Mouse (Mus musculus) cerebellum, adult 11 months (tissue): ENCODE data around the gene Tssk2.

ENCODE experiments used
- DNase-seq: peaks from one replicate; pipeline ENCODE4 v3.0.0; 2022

Gene Tssk2

DNA sequence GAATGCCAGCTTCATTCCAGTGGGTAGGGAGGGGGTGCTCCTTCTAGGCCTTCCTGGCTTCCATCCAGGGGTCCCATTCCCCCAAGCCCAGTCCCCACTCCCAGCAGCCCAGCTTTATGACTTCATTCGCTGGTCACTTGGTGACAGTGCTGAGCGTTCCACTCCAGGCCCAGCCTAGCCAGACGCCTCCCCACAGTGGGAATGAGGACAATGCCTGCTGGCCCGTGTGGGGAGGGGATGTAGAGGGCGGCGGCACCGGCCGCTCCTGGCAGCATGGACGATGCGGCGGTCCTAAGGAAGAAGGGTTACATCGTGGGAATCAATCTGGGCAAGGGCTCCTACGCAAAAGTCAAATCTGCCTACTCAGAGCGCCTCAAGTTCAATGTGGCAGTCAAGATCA is at the start of gene Tssk2, which contains the start of gene Dgcr2:
Tssk2 (plus strand) TSS at position 176 of the 400 bp plus-strand sequence.
Dgcr2 (minus strand) TSS at position 101 of the 400 bp plus-strand sequence.
- DNase-seq: no peak

DNA sequence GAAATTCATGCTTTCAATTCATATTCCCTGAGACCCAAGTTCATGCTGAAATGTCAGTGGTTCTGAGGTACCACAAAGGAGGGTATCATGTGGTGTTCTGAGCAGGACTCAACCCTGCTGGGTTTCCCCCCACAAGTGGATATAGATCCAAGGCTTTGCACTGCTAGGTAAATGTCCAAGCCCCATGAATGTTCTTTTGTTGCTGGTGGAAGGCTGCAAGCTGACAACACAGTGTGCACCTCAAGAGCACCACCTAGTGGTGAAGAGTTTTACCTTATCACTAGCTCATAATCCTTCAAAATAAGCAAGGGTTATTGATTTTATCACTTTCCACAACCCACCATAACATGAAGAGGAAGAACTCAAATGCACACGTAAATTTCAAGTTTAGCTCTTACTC is 49.5 kb upstream of the Tssk2 start:
- DNase-seq: no peak

DNA sequence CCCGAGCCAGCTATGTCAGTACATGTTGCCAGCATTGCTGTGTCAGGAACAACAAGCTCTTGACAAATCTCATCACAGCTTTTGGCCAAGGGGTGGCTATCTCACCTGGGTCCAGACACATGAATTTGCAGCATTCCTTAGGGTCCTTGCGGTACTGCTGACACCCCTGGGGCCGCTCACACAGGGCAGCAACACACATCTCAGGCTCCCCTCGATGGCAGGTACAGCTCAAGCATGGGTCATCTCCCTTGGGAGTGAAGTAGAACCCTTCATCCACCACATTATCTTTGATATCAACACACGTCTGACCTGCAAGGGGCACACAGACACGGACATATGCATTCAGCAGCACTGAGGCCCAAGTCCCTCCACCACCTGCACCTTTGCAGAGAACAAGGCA is 49.0 kb upstream of the Tssk2 start:
- no peak for DNase-seq

DNA sequence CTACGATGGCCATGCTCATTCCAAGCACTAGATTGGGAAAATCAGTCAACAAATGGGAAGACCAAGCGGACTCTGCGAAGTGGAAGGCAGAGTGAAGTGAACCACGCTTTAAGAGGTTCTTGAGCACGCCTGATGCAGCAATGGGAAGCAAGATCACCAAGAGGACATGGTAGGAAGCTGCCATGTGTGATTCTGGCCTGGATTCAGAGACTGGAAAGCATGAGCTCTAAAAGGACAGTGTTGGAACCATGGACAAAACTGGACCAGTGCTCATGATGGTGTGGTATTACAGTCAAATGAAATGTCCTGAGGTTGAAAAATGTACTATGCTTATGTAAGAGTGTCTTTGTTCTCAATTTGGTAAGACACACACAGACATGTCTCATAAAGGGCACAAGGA is 47.1 kb upstream of the Tssk2 start:
- no peak for DNase-seq

DNA sequence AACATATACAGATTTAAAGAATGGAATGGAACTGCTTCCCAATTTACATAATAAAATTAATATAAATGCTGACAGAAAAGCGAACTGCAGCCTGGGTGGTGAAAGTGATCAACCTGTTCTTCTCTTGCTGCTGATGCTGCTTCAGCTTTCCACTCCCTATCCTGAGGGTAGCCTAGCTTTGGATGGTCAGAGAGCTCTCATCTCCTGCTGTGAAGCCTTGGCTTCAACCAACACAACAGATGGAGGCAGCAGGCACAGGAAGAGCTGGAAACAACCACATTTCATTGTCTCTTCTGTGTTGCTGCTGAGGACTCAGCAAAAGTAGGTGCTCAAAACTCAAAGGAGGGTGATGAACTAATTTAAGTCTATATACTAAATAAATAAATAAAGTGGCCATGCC is 46.6 kb upstream of the Tssk2 start:
- DNase-seq: peak; percentile 86

DNA sequence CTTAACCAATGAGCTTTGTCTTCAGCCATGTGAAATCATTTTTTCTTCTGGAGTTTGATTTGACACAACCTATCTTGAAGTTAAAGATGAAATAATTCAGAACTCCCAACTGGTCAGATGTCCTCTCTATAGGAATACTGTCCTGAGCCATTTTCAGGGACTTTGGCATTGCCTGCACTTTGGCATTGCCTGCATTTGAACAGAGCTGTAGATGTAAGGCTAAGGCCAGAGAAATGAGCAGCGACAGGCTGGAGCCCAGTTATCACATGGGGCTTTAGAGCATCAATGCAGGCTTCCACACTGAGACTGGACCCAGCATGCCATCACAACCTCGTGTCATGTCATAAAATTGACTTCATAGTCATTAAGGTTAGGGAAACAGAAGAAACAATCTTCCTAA is 45.2 kb upstream of the Tssk2 start:
- no peak for DNase-seq

DNA sequence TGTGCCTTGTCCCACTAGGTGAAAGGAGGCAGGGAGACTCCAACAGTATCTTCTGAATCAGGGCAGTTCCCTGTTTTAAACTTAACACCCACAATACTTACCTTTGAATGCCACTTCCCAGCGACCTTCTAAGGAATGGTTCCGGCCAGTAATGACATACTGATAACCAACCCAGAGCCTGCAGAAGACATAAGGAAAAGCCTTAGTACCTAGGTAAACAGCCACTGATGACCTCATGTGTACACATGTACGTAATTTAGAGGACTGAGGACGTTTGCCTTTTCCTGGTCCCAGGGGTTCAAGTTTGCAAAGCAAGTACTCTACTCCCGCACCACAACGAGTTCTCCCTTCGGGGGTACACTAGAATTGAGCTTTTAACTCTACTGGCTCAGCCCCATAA is 41.3 kb upstream of the Tssk2 start:
- DNase-seq: no peak

DNA sequence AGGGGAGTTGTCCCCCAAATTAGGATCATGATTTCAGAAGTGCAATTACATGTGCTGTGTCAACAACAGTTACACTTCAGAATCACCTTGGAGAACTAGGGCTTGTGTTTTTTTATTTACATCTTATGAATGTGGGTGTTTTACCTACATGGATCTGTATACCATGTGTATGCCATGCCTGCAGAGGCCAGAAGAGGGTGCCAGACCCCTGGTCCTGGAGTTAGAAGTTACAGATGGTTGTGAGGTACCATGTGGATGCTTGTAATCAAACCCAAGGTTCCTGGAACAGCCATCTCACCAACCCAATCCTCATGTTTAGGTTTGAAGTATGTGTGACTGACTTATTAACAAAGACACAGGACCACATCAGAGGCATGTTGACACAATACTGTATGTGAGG is 39.8 kb upstream of the Tssk2 start:
- no peak for DNase-seq

DNA sequence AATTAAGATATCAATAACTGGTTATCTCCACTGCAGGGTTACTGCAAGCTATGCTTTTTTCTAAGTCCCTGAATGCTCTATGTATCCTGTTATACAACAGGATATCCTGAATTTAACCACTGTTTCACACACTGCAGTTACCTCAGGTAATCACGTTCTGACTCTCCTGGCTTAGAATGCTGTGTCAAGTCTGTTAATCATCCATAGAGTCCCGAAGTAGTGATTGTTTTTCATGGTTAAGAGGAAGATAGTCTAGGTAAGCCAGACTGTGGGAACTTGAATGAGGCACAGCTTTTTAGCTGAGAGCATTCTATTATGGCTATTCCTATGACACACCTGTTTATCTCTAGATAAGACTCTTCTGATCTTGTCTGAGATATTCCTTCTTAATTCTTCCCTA is 33.1 kb upstream of the Tssk2 start:
- DNase-seq: no peak

DNA sequence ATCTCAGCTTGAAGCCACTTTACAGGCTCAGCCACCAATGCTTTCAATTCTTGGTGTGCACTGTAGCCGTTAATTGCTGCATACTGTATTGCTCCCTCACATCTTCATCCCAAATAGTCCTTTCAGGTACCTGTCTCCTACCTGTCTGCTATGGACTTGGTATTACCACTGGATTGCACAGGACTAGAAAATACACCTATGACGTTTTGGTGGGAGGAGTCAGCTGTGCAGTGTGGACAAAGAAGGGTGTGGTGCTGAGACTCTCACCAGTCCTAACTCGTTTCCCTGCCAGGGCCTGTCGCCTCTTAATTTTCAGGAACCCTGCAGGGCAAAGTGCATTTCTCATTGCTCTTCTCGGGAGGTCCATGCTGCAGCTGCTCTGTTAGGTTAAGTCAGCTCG is 32.7 kb upstream of the Tssk2 start:
- no peak for DNase-seq

DNA sequence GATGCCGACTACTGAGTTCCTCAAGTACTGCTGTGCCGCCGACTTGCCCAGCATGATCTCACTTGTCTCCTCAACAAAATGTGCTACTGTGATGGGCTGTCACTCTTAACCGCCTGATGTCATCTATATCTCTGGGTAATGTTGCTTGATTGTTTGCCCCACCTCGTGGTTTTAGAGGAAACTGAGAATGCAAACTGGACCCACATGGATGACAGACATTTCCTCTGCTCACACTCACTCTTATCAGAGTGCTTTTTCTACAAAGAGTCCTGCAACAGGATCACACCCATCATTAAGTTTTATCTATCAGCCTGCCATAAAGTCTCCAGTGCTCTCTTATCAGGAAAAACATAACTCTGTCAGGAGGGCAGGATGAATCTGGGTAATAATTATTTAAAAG is 27.2 kb upstream of the Tssk2 start:
- no peak for DNase-seq

DNA sequence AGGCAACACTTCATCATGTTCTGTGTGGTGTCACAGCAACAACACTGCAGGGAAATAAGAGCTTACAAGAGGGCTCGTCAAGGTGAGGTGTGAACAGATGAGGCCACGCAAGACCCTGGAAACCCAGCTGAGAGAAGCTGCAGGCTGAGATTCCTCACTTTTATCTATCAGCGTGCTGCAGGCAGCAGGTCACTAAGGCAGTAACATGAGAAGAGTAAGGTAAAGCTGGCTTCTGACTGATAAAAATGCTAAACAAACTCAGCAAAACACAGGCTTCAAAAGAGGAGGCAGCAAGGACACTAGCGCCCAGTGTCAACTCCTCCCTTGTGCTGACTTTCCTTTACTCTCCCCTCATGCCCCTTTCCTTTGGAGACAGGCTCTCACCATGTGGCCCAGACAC is 25.4 kb upstream of the Tssk2 start:
- no peak for DNase-seq

DNA sequence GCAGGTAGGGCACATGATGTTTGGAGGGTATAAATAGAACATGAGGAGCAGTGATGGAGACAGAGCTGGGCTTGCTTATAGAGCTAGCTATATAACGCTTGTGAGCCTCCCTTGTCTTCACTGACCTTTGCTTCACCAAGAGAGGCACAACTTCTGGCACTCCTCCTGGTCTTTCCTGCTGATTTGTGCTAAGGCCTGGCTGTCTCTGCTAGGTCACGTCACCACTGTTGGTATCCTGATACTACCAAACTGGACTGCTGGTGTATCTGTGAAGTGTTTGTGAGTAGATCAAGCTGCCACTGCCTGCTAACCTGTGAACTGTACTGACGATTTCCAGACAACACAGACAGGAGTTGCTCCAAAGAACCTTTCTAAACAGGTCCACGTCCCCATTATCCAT is 23.3 kb upstream of the Tssk2 start:
- no peak for DNase-seq

DNA sequence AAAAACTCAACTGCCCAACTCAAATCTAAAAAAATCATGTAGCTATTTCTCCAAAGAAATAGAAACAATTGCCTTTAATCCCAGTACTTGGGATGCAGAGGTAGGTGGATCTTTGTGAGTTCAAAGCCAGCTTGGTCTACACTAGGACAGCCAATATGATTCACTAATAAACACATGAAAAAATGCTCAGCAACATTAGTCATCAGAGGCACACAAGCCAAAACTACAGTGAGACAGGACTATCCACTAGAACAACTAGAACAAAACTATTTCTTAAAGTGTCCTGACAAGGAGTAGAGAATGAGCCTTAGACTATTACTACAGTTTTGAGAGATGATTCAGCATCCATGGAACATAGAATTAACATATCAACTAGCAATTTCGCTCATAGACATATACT is 22.3 kb upstream of the Tssk2 start:
- no peak for DNase-seq

DNA sequence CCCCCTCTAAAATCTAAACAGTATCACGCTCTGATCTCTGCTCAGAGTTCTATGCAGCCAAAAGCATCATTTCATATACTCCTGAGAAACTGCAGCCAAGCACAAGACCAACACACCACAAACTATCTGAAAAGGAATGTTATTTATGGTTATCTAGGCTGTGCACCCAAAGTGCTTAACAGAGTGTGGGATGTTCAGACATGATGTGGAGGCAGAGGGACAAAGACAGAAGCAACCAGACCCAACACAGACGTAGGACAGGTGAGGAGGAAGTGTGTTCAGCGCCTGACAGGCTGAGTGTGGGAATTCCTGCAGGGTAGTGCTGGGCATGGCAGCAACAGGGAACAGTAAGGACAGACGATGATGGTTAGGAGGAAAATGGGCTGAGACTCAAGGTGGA is 18.9 kb upstream of the Tssk2 start:
- no peak for DNase-seq

DNA sequence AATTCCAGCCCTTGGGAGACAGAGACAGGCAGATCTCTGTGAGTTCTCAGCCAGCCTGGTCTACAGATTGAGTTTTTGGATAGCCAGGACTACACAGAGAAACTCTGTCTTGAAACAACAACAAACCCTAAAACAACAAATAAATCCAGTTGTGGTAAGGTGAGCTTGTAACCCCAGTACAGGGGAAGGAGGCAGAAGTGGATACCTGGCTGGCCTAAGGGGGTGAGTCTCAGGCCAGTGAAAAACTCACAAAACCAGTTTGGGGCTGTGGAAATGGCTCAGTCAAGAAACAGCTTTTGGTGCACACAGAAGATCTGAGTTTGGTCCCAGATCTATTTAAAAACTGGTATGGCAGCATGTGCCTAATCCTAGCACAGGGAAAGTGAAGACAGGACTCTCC is 16.2 kb upstream of the Tssk2 start:
- no peak for DNase-seq

DNA sequence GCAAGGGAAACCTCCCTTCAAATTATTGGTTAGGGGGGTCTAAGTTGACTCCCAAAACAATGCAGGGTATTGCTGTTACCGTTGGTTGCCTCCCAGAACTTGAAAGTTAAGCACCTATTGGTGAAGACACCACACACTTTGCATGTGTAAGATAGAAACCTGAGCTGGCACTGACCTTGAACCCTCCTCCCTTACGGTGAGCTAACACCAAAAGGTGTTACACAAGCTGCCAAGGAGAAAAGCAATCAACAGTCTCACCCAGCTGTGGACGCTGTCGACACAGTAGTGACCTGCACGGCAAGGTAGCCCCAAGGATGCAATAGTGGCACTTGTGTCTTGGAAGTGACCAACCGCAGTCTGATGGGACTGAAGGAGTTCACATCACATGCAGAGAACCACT is 14.3 kb upstream of the Tssk2 start:
- no peak for DNase-seq

DNA sequence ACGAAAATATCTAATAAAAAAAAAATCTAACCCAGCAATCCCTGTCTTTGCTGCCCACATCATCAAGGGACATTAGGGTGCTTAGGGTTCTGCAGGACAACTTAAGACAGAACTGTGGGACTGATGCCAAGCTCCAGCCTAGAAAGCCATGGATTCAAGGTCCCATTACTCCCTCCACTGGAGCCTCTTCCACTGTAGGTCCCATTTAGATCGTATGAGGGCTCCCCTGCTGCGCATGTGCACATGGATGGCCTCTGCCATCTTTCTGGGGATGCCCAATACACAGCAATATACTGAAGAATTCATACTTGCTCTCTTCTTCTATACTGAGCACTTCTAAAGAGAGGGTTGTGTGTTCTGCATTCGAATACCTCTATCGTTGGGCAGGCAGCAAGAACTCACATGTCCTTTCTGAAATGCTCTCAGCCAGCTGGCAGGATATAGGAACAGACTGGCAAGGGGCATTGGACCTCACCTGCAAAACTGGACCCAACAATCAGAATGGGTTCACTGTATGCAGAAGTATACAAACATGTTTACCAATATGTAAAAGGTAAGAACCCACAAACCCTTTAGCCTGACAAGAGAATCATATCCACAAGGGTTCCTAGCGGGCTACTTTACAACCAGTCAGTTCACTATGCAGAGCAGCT is 8.6 kb upstream of the Tssk2 start:
- DNase-seq: no peak

DNA sequence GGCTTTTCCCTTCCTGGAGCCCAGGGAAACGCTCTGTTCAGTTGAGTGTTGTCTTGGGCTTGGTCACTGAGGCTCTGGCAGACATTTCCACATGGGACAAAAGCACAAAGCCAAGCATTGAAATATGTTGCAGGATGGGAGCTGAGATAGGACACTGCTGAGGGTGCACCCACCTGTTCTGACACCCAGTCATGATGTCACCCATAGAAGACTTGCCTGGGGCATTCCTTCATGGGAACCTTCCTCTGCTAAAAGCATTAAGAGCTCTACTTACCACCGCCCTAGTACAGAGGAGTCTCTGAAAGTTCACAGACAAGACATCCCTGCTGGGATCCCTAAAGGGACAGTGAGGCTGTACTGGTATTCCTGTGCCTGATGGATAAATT is 8.1 kb upstream of the Tssk2 start:
- DNase-seq: no peak

DNA sequence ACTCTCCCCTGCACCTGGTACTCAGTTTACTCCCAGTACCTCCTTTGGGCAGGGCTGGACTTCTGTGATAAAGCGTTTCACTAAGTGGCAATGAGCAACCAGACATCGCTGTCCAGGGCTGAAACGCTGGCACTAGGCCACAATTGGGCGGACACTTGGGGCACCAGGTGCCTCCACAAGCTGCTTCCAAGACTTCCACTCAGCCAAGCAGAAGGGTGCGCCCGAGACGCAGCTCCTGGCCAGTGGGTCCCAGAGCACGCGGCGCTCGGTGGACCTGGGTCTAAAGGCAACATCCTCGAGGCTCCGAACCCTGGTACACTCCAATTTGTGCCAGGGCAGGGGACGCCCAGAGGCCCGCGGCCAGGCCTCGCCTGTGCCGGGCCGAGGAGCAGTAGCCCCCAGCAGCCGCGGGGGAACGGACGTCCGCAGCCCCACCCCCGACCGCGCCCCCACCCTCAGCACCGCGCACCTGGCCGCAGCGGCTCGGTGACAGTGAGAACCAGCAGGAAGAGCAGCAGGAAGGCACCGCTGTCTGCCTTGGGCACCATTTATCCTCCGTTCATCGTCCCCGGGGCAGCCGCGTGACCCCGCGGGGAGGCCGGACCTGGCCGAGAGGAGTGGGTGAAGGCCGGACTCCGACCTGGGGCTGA is 7.4 kb upstream of the Tssk2 start:
- DNase-seq: peak; percentile 91

DNA sequence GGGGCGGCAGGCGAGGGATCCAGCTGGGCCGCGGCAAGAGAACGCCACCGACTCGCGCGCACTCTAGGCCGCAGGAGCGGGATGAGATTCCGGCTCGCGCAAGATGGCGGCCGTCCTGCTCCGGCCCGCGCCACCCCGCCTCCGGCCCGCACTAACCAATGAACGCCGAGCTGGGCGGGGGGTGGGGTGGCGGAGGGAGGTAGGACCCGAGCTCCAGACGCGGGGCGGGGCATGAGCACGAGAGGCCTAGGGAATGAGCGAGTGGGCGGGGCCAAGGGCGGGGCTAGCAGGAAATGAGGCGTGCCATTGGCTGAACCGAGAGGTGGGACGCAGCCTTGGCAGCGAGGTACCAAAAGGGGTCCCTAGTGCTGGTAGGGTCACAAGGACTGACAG is 6.9 kb upstream of the Tssk2 start, which contains the start of gene Gm20518:
Gm20518 (minus strand) TSS at position 105 of the 393 bp plus-strand sequence.
- DNase-seq: peak; percentile 100

DNA sequence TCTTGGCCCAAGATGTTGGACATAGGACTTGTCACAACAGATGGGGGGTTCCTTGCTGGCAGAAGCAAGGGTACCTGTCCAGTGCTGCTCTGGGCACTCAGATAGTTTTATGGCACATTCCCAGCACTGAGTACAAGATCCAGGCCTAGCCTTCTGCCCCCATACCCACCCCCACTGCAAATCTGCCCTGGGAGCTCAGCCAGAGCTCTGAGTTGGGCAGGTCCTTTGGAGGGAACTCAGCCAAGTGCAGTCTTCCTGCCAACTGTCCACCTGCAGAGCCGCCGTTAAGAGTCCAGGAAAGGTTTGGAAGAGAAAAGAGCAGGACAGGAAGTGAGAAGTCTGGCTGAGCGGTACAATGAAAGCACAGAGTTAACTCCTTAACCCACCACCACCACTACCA is 5.8 kb upstream of the Tssk2 start:
- peak; percentile 87 for DNase-seq

DNA sequence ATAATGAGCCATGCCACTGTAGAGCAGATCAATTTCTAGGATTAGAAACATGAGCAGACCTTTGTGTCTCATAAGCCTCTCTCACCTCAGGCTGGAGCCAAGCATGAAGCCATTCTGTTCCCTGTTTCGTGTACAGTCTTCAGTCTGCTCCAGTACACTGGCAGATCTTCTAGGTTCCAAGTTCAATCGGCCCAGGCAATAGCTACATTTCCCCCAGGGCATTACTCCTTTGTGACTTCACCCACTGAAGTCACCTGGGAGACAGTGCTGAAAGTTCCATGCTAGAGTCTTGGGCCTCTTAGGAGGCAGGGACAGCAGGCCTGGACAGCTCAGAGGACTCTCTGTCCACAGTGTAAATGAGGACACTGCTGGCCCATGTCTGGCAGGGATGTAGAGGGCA is 4.5 kb upstream of the Tssk2 start, which contains the start of gene Tssk1:
Tssk1 (plus strand) TSS at position 301 of the 400 bp plus-strand sequence.
- DNase-seq: no peak

DNA sequence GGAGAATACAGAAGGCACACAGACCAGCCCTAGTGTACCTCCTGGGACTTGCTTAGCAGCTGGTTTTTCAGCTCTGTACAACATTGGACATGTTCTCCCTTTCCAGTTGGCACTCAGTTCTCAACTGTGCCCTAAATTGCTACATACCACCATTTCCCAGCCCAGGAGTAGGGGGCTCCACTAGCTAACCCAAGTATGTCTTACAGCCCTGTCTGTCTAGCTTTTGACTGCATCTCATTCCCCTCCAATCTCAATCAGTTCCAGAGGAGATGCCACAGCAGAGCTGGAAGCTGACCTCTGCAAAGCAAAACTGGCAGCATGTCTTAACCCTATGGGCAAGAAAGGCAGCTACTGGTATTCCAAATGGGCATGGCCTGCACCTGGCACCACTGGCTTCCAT is 2.3 kb upstream of the Tssk2 start:
- no peak for DNase-seq

DNA sequence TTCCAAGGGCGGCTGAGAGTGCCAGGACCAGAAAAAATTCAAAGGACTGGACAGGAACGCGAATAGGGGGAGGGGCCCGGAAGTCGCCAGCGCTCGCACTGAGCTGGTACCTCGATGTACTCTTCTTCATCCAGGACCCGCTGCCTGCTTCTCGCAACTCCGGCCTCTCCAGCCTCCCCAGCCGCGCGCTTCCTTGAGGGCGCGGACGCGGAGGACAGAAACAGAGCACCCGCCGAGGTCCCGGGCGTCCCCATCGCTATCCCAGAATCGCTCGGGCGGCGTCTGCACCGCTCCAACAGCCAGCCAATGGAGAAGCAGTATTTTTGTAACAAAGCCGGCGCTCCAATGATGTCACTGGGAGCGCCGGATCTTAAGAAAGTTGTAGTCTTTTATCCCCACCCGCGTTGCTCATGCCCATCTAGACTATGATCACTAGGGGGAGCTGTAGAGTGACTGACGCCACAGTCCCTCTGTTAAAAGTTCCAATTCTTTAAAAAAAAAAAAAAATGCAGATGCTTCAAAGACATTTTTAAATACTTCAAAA is 12.7 kb downstream of the Tssk2 start, which contains the start of gene Ess2:
Ess2 (minus strand) TSS at position 297 of the 544 bp plus-strand sequence.
- DNase-seq: peak; percentile 87
